Mouse (Mus musculus) megakaryocyte progenitor cell, adult 5-6 weeks (primary cell): Measurements from ENCODE around the gene Arid3a. TPM values are rescaled to one million over a fixed set of nuclear protein-coding genes. Genes with fewer than 3 reads are reported as not detected.
"Not testable (repeated sequence)": the region's sequence is repeated elsewhere in the genome, so short reads cannot be mapped to it uniquely, and the experiment has no call there.

Source experiments
- ATAC-seq: replicated peaks from 2 replicates; pipeline ENCODE4 v1.8.0; 2016; ENCODE audit warnings: mild to moderate bottlenecking, moderate TSS enrichment, inconsistent platforms; ENCODE audit not compliant: poor library complexity
- total RNA-seq, 2 experiments: library from RNA; stranded (forward) in 1 of 2; stranded (reverse) in 1 of 2; fragments of 157-497, 149-512 nt in 1 of 2; fragments of 200-1000 nt in 1 of 2; gene quantifications; 2 replicates each; pipeline versions ENCODE4 v1.2.3 to v1.2.4; 2015 to 2017

Arid3a gene
- total RNA-seq (2015), result 19.9 and 21.6 TPM in 2 replicates
- 31.0 and 32.2 TPM in 2 replicates for total RNA-seq (2017)

- peak; percentile 73 for ATAC-seq
Measured at GRCm38 (mm10) chr10:79926491-79927323, at the start of gene Arid3a. TSS of gene Arid3a (plus strand) at chr10:79927043.

GRCm38 (mm10) chr10:79877174-79877573 is 49.7 kb upstream of the Arid3a start:
- peak; percentile 45 for ATAC-seq

GRCm38 (mm10) chr10:79877757-79878156 is 49.1 kb upstream of the Arid3a start:
- ATAC-seq, result peak; percentile 58

- ATAC-seq, result no peak
Measured at GRCm38 (mm10) chr10:79879527-79879926, 47.3 kb upstream of the Arid3a start.

- peak; percentile 8 for ATAC-seq
Measured at GRCm38 (mm10) chr10:79880721-79881120, 46.1 kb upstream of the Arid3a start.

- ATAC-seq, result peak; percentile 18
Measured at GRCm38 (mm10) chr10:79881981-79882380, 44.9 kb upstream of the Arid3a start.

GRCm38 (mm10) chr10:79883297-79884084 is 43.4 kb upstream of the Arid3a start:
- peak; percentile 44 for ATAC-seq

GRCm38 (mm10) chr10:79884446-79884845 is 42.4 kb upstream of the Arid3a start:
- ATAC-seq, result peak; percentile 19

- ATAC-seq, result not testable (repeated sequence)
Measured at GRCm38 (mm10) chr10:79884938-79885337, 41.9 kb upstream of the Arid3a start.

- peak; percentile 49 for ATAC-seq
Measured at GRCm38 (mm10) chr10:79886054-79886453, 40.8 kb upstream of the Arid3a start, which contains the start of gene Elane. TSS of gene Elane (plus strand) at chr10:79886247.

GRCm38 (mm10) chr10:79886611-79887010 is 40.2 kb upstream of the Arid3a start:
- ATAC-seq, result no peak

GRCm38 (mm10) chr10:79889386-79889785 is 37.5 kb upstream of the Arid3a start:
- no peak for ATAC-seq

GRCm38 (mm10) chr10:79890670-79891069 is 36.2 kb upstream of the Arid3a start, which contains the start of gene Cfd:
TSS of gene Cfd (plus strand) at chr10:79890853.
- no peak for ATAC-seq

- peak; percentile 89 for ATAC-seq
Measured at GRCm38 (mm10) chr10:79892451-79893118, 34.3 kb upstream of the Arid3a start.

- no peak for ATAC-seq
Measured at GRCm38 (mm10) chr10:79896306-79896705, 30.5 kb upstream of the Arid3a start.

- ATAC-seq, result no peak
Measured at GRCm38 (mm10) chr10:79896814-79897213, 30.0 kb upstream of the Arid3a start.

- ATAC-seq, result no peak
Measured at GRCm38 (mm10) chr10:79897316-79898245, 29.3 kb upstream of the Arid3a start.

GRCm38 (mm10) chr10:79900951-79901410 is 25.9 kb upstream of the Arid3a start:
- ATAC-seq, result peak; percentile 64

- no peak for ATAC-seq
Measured at GRCm38 (mm10) chr10:79906712-79907111, 20.1 kb upstream of the Arid3a start.

GRCm38 (mm10) chr10:79907415-79907814 is 19.4 kb upstream of the Arid3a start:
- ATAC-seq, result no peak
